Mouse (Mus musculus) hindbrain, embryonic 11.5 days (tissue): ENCODE measurements around the gene Polr2c. TPM values are rescaled to one million over a fixed set of nuclear protein-coding genes. Genes with fewer than 3 reads are reported as not detected.
A peak's percentile ranks its signal among the peaks of the same experiment; 100 is the strongest.
"Not testable (repeated sequence)": the region's sequence is repeated elsewhere in the genome, so short reads cannot be mapped to it uniquely, and the experiment has no call there.

Experiments used
- ATAC-seq: fragments of 200-750 bp; cut with Nextera tagmentation; 2 replicates; pipeline ENCODE4 v1.8.0; 2017; ENCODE audit warnings: mild to moderate bottlenecking, moderate TSS enrichment, moderate library complexity; ENCODE audit not compliant: low FRiP score
- DNase-seq: peaks from one replicate; pipeline ENCODE4 v3.0.0-alpha.2; 2015; ENCODE audit warnings: low spot score
- H3K27ac ChIP-seq: fragments of 300-500 bp; sonication (generic); 2 replicates; pipeline ENCODE4 v1.5.1; 2014; ENCODE audit warnings: mild to moderate bottlenecking, low read depth, low read length
- H3K27me3 ChIP-seq: fragments of 300-500 bp; sonication (generic); 2 replicates; pipeline ENCODE4 v1.6.1; 2014; ENCODE audit warnings: mild to moderate bottlenecking, low read length, moderate library complexity, mixed read lengths; ENCODE audit not compliant: control insufficient read depth, insufficient read depth
- H3K36me3 ChIP-seq: fragments of 300-500 bp; sonication (generic); 2 replicates; pipeline ENCODE4 v1.6.1; 2014; ENCODE audit warnings: mild to moderate bottlenecking, low read length, moderate library complexity, mixed read lengths; ENCODE audit not compliant: control insufficient read depth, insufficient read depth
- H3K4me1 ChIP-seq: fragments of 300-500 bp; sonication (generic); replicated peaks from 2 replicates; pipeline ENCODE4 v1.6.1; 2014; ENCODE audit warnings: low read length, mixed read lengths; ENCODE audit not compliant: control insufficient read depth, insufficient read depth
- H3K4me2 ChIP-seq: fragments of 300-500 bp; sonication (generic); replicated peaks from 2 replicates; pipeline ENCODE4 v1.6.1; 2014; ENCODE audit warnings: mild to moderate bottlenecking, low read depth, low read length
- H3K4me3 ChIP-seq: fragments of 300-500 bp; sonication (generic); 2 replicates; pipeline ENCODE4 v1.5.1; 2014; ENCODE audit warnings: low read depth, low read length
- H3K9ac ChIP-seq: fragments of 300-500 bp; sonication (generic); 2 replicates; pipeline ENCODE4 v1.6.1; 2014; ENCODE audit warnings: low read depth, low read length
- H3K9me3 ChIP-seq: fragments of 300-500 bp; sonication (generic); 2 replicates; pipeline ENCODE4 v1.6.1; 2016; ENCODE audit warnings: low read length; ENCODE audit not compliant: control insufficient read depth
- WGBS: fragments of 180-500 bp; shearing (Covaris S2); extraction: QIAGEN DNeasy Blood & Tissue Kit; methylation state at CpG from one replicate; pipeline ENCODE4 v1.1.7; 2014; 5-methylcytosine and 5-hydroxymethylcytosine counted together
- polyA plus RNA-seq: library from polyadenylated mRNA; unstranded; fragments of >200 nt; fragmentation: Nextera tagmentation; extraction: Ambion mirVana; gene quantifications from 2 replicates; pipeline ENCODE4 v1.2.1, GENCODE M21; 2014

Polr2c gene
- polyA plus RNA-seq, 1 experiment from 2014 or later, result 159 TPM

- no peaks in the 10 kb centered on the region for H3K27me3 ChIP-seq
- no peaks in the 10 kb centered on the region for H3K9me3 ChIP-seq
Observed at GRCm38 (mm10) chr8:94819671-94820179, 37.5 kb upstream of the Polr2c start.

GRCm38 (mm10) chr8:94820553-94820952, 36.7 kb upstream of the Polr2c start:
- H3K9me3 ChIP-seq, result no peaks in the 10 kb centered on the region
- ATAC-seq (no peak), DNase-seq (no peak)
- no peak overlapping the region for H3K4me3 ChIP-seq
- WGBS, result 92% methylated on average over 7 of the region's 7 CpGs
- H3K27me3 ChIP-seq, result no peaks in the 10 kb centered on the region
- no peaks in the 10 kb centered on the region for H3K4me1 ChIP-seq
- H3K9ac ChIP-seq, result no peak overlapping the region
- no peak overlapping the region for H3K27ac ChIP-seq
- no peak overlapping the region for H3K4me2 ChIP-seq
- H3K36me3 ChIP-seq, result no peaks in the 10 kb centered on the region

More at GRCm38 (mm10) chr8:94819671-94820179, 37.5 kb upstream of the Polr2c start:
- Histone ChIP-seq H3K4me2 (no peak overlapping the region), H3K4me3 (no peak overlapping the region), H3K9ac (no peak overlapping the region), H3K27ac (no peak overlapping the region), H3K4me1 (no peaks in the 10 kb centered on the region), H3K36me3 (no peaks in the 10 kb centered on the region)
- DNase-seq (no peak), ATAC-seq (no peak)
- 74% methylated on average over 6 of the region's 6 CpGs for WGBS

DNA sequence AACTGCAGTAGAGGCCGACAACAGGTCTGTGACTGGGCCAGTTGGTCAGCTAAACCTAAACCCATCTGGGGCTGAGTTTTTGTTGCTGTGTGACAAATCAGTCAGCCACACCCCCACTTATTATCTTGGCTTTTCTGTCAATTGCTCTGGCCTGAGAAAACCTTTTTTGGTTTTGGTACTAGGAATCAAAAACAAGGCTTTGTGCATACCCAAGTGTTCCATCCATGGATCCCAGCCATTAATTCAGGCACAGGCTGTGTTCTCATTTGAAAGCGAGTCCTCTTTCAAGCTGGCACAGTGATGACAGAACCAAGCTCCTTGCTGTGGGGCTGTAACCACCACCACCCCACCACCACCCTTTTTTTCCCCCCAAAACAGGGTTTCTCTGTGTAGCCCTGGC, 35.9 kb upstream of the Polr2c start:
- no peak overlapping the region for H3K4me2 ChIP-seq
- H3K27me3 ChIP-seq, result no peaks in the 10 kb centered on the region
- no peaks in the 10 kb centered on the region for H3K4me1 ChIP-seq
- WGBS, result 93% methylated on average over 2 of the region's 2 CpGs
- no peaks in the 10 kb centered on the region for H3K9me3 ChIP-seq
- ATAC-seq, result no peak
- no peak for DNase-seq
- no peaks in the 10 kb centered on the region for H3K36me3 ChIP-seq
- H3K4me3 ChIP-seq, result no peak overlapping the region
- no peak overlapping the region for H3K9ac ChIP-seq
- no peak overlapping the region for H3K27ac ChIP-seq

GRCm38 (mm10) chr8:94822637-94823560, 34.4 kb upstream of the Polr2c start:
- H3K4me2 ChIP-seq, result no peak overlapping the region
- H3K36me3 ChIP-seq, result no peaks in the 10 kb centered on the region
- no peaks in the 10 kb centered on the region for H3K9me3 ChIP-seq
- no peaks in the 10 kb centered on the region for H3K27me3 ChIP-seq
- H3K9ac ChIP-seq, result no peak overlapping the region
- no peak overlapping the region for H3K4me3 ChIP-seq
- peak; percentile 66 for DNase-seq
- 83% methylated on average over 23 of the region's 23 CpGs for WGBS
- H3K4me1 ChIP-seq, result no peaks in the 10 kb centered on the region
- H3K27ac ChIP-seq, result no peak overlapping the region
- peak; percentile 27; the same call in 1 of the 2 replicates for ATAC-seq

DNA sequence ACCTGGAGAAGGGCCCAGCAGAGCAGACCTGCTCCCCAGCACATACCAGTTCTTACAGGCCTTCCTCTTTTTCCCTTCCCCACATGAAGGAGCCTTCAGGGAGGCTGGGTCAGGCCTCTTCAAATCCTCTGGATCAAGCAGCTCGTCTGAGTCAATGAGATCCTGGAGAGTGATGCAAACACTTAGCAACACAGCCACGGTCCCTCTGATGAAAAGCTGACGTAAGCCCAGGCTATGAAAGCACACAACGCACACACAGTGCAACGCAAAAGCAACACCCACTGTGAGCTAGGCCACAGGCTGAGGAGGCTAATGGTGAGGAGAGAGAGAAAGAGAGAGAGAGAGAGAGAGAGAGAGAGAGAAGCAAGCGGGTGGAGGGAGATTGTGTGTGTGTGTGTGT, 32.1 kb upstream of the Polr2c start:
- no peak overlapping the region for H3K9ac ChIP-seq
- H3K4me3 ChIP-seq, result no peak overlapping the region
- no peaks in the 10 kb centered on the region for H3K4me1 ChIP-seq
- no peak for DNase-seq
- no peaks in the 10 kb centered on the region; the same call in 1 of the 2 replicates for H3K36me3 ChIP-seq
- ATAC-seq, result no peak
- H3K27ac ChIP-seq, result no peak overlapping the region
- H3K27me3 ChIP-seq, result no peaks in the 10 kb centered on the region
- no peak overlapping the region for H3K4me2 ChIP-seq
- WGBS, result 93% methylated on average over 6 of the region's 6 CpGs
- H3K9me3 ChIP-seq, result no peaks in the 10 kb centered on the region

- no peak for DNase-seq
- Histone ChIP-seq H3K4me3 (no peak overlapping the region), H3K36me3 (peaks cover 2% of the 10 kb centered on the region; the same call in 1 of the 2 replicates), H3K9me3 (no peaks in the 10 kb centered on the region), H3K27ac (no peak overlapping the region), H3K4me1 (no peaks in the 10 kb centered on the region), H3K27me3 (no peaks in the 10 kb centered on the region), H3K9ac (no peak overlapping the region), H3K4me2 (no peak overlapping the region)
- no peak for ATAC-seq
- WGBS, result 92% methylated on average over 5 of the region's 5 CpGs
Observed at GRCm38 (mm10) chr8:94826210-94826609, 31.0 kb upstream of the Polr2c start.

GRCm38 (mm10) chr8:94828284-94828683, 29.0 kb upstream of the Polr2c start:
- Histone ChIP-seq H3K9me3 (no peaks in the 10 kb centered on the region), H3K27ac (no peak overlapping the region), H3K9ac (no peak overlapping the region), H3K4me1 (no peaks in the 10 kb centered on the region), H3K4me3 (no peak overlapping the region), H3K36me3 (peaks cover 4% of the 10 kb centered on the region; the same call in 1 of the 2 replicates), H3K4me2 (no peak overlapping the region), H3K27me3 (no peaks in the 10 kb centered on the region)
- WGBS, result 89% methylated on average over 6 of the region's 6 CpGs
- ATAC-seq, result no peak
- no peak for DNase-seq

DNA sequence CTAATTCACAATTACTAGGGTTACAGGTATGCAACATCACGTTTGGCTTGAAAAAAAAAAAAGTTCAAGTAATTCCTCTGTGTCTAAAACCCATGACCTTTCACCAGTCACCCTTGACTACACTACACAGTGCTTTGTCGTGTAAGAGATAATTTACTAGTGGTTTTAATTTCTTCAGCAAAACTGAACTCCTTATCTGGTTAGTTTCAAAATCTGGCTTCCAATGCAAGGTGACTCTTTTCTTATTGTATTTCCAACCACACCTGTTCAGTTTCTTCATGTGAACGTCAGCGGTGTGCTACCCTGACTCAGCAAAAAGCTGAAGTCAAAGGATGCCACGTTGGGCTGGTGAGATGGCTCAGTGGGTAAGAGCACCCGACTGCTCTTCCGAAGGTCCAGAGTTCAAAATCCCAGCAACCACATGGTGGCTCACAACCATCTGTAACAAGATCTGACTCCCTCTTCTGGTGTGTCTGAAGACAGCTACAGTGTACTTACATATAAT, 23.3 kb upstream of the Polr2c start:
- not testable (repeated sequence) for H3K4me3 ChIP-seq, H3K27me3 ChIP-seq, H3K4me1 ChIP-seq, H3K9ac ChIP-seq, H3K36me3 ChIP-seq, H3K9me3 ChIP-seq, DNase-seq, H3K27ac ChIP-seq, ATAC-seq, H3K4me2 ChIP-seq
- 88% methylated on average over 7 of the region's 7 CpGs for WGBS
